Mouse (Mus musculus) 3T3-L1 (cell line): ENCODE data around the gene Csnk1d.

Source experiments
- DNase-seq: peaks from one replicate; pipeline ENCODE4 v3.0.0-alpha.2; 2015; ENCODE audit warnings: low read depth, low spot score

Csnk1d gene

GRCm38 (mm10) chr11:120990951-120991526 lies at the start of gene Csnk1d:
Gene Csnk1d, minus strand, starts transcription at chr11:120991330.
- DNase-seq = peak; percentile 96

GRCm38 (mm10) chr11:121039302-121039701 lies 48.2 kb upstream of the Csnk1d start, which contains the start of gene Cd7:
Gene Cd7, minus strand, starts transcription at chr11:121039418.
- no peak for DNase-seq

- no peak for DNase-seq
These were observed 47.5 kb upstream of the Csnk1d start for GRCm38 (mm10) chr11:121038366-121039240.

- DNase-seq = no peak
These were observed 42.0 kb upstream of the Csnk1d start for GRCm38 (mm10) chr11:121033118-121033517.

GRCm38 (mm10) chr11:121027259-121027658 lies 36.1 kb upstream of the Csnk1d start:
- DNase-seq = no peak

GRCm38 (mm10) chr11:121024163-121024562 lies 33.0 kb upstream of the Csnk1d start:
- DNase-seq = no peak

GRCm38 (mm10) chr11:121019501-121019900 lies 28.4 kb upstream of the Csnk1d start:
- DNase-seq = no peak

- DNase-seq = peak; percentile 81
These were observed 26.6 kb upstream of the Csnk1d start for GRCm38 (mm10) chr11:121017703-121018102.

- DNase-seq = no peak
These were observed 24.3 kb upstream of the Csnk1d start for GRCm38 (mm10) chr11:121015472-121015871.

GRCm38 (mm10) chr11:121014896-121015300 lies 23.8 kb upstream of the Csnk1d start:
- DNase-seq = peak; percentile 74

- DNase-seq = no peak
These were observed 22.5 kb upstream of the Csnk1d start for GRCm38 (mm10) chr11:121013656-121014055.

GRCm38 (mm10) chr11:121010044-121010755 lies 19.1 kb upstream of the Csnk1d start:
- no peak for DNase-seq

GRCm38 (mm10) chr11:121006184-121006583 lies 15.1 kb upstream of the Csnk1d start:
- no peak for DNase-seq

- peak; percentile 63 for DNase-seq
These were observed 13.2 kb upstream of the Csnk1d start for GRCm38 (mm10) chr11:121004281-121004680.

- peak; percentile 26 for DNase-seq
These were observed 10.8 kb upstream of the Csnk1d start for GRCm38 (mm10) chr11:121001966-121002365.

- DNase-seq = no peak
These were observed 3.6 kb upstream of the Csnk1d start for GRCm38 (mm10) chr11:120994741-120995140.

GRCm38 (mm10) chr11:120993586-120993985 lies 2.5 kb upstream of the Csnk1d start:
- DNase-seq = no peak

GRCm38 (mm10) chr11:120993080-120993479 lies 1.9 kb upstream of the Csnk1d start:
- no peak for DNase-seq

- no peak for DNase-seq
These were observed 661 bp upstream of the Csnk1d start for GRCm38 (mm10) chr11:120991791-120992190.

GRCm38 (mm10) chr11:120990126-120990781 lies 876 bp downstream of the Csnk1d start:
- peak; percentile 40 for DNase-seq

GRCm38 (mm10) chr11:120989523-120989922 lies 1.6 kb downstream of the Csnk1d start:
- peak; percentile 54 for DNase-seq

GRCm38 (mm10) chr11:120988410-120988809 lies 2.7 kb downstream of the Csnk1d start:
- no peak for DNase-seq
